Mouse (Mus musculus) small intestine, adult 2 months (tissue): ENCODE measurements around the gene Optc.

ENCODE experiments used
- CTCF ChIP-seq: fragments of 200-500 bp; IDR thresholded peaks from 2 replicates; pipeline ENCODE4 v1.5.1; 2012; ENCODE audit warnings: low read depth, mild to moderate bottlenecking, control low read depth, inconsistent platforms, low read length, moderate library complexity, mixed read lengths; ENCODE audit not compliant: insufficient replicate concordance, insufficient read length; ENCODE audit errors: extremely low read depth
- POLR2A ChIP-seq: fragments of 200-500 bp; IDR thresholded peaks from 2 replicates; pipeline ENCODE4 v1.6.1; 2012; ENCODE audit warnings: low read depth, mild to moderate bottlenecking, control low read depth, inconsistent platforms, low read length, moderate library complexity

- no peak for TF ChIP-seq CTCF
- TF ChIP-seq POLR2A: no peak
These were observed 51.1 kb downstream of the Optc start for GRCm38 (mm10) chr1:133856655-133857054.
